Mouse (Mus musculus) brain, adult 2 months (tissue): ENCODE results near the gene Tars2.
A peak's percentile ranks its signal among the peaks of the same experiment; 100 is the strongest.
"Not testable (repeated sequence)": the region's sequence is repeated elsewhere in the genome, so short reads cannot be mapped to it uniquely, and the experiment has no call there.

Experiments used
- DNase-seq: peaks from one replicate; pipeline ENCODE4 v3.0.0; 2011; ENCODE audit warnings: low read depth, low spot score

Gene Tars2

DNA sequence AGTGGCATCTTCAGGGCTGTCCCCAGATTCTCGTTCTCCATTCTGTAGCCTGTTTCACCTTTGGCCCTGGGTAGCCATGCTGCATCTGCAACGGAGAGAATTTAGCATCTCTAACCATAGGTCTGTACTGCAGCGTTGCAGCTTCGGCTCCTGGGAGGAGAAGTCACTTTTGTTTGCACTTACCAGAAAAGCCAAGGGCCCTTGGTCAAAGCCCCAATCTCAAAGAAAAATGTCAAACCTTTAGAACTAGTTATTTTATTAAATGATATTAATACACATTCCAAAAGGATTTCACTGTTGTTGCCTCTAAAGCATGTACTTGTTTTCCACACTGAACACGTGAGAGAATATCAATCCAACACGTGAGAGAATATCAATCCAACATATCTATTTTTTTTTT, at the start of gene Tars2:
TSS of gene Tars2 (minus strand) at position 101 of the 400 bp plus-strand sequence.
- DNase-seq: no peak

GRCm38 (mm10) chr3:95808384-95808783, 48.4 kb upstream of the Tars2 start:
- no peak for DNase-seq

GRCm38 (mm10) chr3:95807630-95808029, 47.6 kb upstream of the Tars2 start:
- not testable (repeated sequence) for DNase-seq

- DNase-seq: no peak
Observed at GRCm38 (mm10) chr3:95806677-95807076, 46.7 kb upstream of the Tars2 start.

- DNase-seq: no peak
Observed at GRCm38 (mm10) chr3:95803851-95804250, 43.8 kb upstream of the Tars2 start.

DNA sequence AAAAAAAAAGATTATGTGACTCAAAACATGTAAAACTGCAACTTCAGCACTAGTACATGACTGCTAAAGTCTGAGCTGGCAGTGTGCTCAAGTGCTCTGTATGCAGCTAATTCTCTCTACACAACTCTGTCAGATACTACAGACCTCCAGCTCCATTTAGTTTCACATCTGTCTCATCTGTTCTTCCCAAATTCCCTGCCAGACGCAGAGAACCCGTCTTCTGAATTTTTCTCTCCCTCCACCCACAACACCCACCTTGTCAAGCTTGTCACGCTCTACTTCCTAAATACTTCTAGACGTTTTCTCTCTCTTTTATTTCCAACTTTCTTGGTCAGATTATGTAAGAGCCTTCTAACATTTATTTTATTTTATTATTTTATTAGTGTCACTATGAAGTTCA, 38.8 kb upstream of the Tars2 start:
- peak; percentile 63 for DNase-seq

DNA sequence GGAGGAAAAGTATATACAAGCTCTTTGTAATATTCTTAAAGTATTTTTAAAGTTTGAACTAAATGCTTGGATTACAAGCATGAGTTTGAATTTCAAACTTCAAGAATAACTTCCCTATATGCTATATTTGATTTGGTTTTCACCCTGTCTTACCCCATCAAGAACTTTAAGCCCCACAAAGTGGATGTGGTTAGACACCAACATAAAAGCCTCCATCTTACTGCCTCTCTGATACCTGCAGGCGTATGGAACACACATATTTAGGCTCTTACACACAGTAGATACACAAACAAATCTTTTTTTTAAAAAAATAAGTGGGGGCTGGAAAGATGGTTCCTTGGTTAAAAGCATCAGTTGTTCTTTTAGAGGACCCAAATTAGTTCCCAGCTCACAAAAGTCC, 34.3 kb upstream of the Tars2 start:
- no peak for DNase-seq

DNA sequence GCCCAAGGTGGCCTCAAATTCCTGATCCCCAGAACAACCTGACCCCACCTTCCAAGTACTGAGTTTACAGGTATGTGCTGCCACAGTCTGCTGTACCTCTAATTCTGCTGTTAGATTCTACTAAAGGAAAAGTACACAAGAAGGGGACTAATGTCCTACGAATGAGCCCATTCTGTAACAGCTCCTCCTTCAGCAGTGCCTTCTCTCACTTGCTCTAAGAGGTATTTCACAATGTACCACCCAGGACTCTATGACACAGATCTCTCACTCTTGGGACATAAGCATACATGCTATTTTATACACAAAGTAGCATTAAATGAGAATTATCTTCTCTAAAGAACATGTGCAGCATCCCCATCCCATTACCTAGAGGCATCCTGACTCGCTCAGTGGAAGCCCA, 33.7 kb upstream of the Tars2 start:
- no peak for DNase-seq

GRCm38 (mm10) chr3:95785501-95785900, 25.5 kb upstream of the Tars2 start:
- no peak for DNase-seq

GRCm38 (mm10) chr3:95771985-95772384, 12.0 kb upstream of the Tars2 start:
- peak; percentile 50 for DNase-seq

- no peak for DNase-seq
Observed at GRCm38 (mm10) chr3:95765534-95765933, 5.5 kb upstream of the Tars2 start.

GRCm38 (mm10) chr3:95763811-95764210, 3.8 kb upstream of the Tars2 start:
- DNase-seq: no peak

DNA sequence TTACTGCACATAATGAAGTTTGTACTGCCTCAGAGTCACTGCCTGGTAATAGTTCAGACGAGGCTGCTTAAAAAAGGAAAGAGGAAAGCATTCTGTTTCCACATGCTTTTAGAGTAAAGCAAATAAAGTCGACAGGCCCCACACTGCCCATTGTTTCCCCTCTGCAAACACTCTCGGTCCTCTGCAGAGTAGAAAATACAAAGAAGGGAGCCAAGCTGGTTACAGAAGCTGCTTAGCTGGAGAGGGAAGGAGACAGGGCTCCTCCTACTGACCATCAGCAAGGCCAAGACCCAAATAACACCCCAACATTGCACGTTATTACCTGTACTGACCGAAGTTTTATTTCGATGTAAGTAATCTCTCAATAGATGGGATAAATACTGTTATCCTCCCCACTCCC, 3.0 kb upstream of the Tars2 start:
- DNase-seq: no peak

DNA sequence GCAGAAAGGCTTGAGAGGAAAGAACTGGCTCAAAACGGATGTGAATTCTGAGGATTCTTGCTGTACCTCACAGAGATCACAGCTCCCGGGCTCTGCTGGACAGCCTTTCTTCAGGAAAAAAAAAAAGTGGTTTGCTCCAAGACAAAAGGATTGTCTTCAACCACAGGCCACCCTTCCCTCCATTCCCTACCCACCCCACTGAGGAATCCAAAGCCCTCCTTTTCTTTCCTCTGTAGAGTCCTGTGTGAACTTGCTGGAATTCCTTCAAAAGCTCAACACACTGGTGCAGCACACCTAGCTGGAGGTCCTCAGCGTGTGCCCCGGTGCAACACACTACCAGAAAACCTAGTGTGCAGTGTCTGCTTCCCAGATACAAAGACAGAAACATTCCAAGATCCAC, 1.8 kb upstream of the Tars2 start:
- DNase-seq: no peak

DNA sequence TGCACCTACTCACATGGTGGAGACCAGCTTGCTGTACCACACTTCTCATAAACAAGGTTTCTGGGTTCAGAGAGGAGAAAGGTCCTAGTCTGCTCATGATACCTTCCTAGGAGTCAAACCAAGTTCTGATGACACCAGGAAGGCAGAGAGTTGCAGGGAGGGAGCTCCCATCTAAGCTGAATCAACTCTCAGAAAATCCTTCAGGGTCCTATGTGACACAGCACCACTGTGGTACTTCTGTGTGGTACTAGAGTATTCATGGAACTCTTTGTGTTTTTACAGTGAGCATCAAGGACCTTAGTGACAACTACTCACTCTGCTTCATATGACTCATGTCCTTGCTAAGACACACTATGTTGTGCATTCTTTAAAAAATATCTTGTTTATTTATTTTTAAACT, 650 bp upstream of the Tars2 start:
- no peak for DNase-seq

- DNase-seq: no peak
Observed at GRCm38 (mm10) chr3:95758467-95759218, 1.4 kb downstream of the Tars2 start.

DNA sequence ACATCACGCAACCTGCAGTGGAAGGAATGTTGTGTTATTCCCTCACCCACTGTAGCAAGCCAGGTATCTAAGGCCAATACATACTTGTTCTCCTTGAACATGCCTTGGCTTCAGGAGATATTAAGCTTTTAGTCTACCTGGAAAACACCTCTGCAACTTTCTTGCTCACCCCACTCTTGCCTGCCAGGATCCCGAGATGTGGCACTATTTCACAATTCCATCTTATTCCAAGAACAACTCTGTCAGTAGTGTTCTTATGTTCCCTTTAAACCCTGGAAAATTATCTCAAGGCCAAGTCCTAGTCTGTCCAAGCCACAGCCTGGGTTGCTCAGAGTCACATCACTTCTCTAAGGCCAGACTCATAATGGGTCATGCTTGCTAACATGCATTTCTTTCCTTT, 3.2 kb downstream of the Tars2 start:
- DNase-seq: no peak

- peak; percentile 97 for DNase-seq
Observed at GRCm38 (mm10) chr3:95754345-95755206, 5.4 kb downstream of the Tars2 start.

DNA sequence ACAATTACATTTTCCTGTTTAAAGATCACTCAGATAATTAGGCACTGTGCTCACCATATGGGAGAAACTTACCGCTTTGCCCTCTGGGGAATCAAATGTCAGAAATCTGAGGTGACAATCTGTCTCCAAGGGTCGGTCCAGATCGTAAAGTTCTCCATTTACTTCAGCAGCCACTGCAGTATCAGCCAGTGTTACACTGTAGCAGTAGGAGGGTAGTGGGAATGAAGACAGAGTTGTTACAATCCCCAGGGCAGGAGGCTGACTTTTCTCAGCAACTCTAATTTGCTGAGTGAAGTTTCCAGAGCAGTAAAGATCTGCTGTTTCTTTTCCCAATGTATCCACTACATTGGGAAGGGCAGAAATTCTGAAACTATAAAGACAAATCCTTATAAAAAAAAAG, 7.1 kb downstream of the Tars2 start:
- no peak for DNase-seq

- DNase-seq: no peak
Observed at GRCm38 (mm10) chr3:95740406-95740805, 19.6 kb downstream of the Tars2 start.

DNA sequence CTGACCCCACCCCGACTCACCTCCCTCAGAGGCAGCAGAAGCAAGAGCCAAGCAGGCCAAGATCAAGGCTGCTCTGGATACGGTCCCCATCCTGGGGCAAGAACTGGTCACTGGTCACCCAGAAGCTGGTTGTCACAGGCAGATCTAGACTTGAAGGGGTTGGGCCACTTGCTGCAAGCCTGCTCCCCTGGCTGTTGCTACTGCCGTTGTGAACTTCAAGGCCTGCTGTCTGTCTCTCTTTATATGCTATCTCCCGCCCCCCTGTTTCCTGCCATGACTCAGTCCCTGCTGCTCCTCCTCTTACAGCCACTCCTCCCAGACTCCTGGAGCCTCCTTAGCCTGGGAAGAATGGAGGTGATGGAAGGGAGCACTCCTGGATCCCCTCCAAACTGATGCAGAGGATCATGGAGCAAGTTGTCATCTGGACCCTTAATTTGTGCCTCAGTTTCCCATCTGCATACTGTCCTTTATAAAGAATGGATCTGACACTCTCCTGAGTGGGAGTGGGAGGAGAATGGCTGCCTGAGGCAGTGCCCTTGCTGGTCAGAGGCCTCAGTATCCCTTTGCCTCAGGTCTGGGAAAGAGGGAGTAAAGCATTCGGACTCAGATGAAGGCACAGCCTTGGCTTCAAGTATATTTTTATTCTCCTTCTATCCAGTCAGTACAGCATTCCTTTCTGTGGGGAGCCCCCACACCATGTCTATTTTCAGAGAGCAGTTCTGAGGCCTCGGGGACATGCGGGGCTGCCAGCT, 20.5 kb downstream of the Tars2 start, which contains the start of gene Ecm1:
TSS of gene Ecm1 (minus strand) at position 217 of the 752 bp plus-strand sequence.
- peak; percentile 75 for DNase-seq

- DNase-seq: no peak
Observed at GRCm38 (mm10) chr3:95735071-95735670, 24.8 kb downstream of the Tars2 start.
